Mouse (Mus musculus): ENCODE measurements around the gene Zfp740.
A peak's percentile ranks its signal among the peaks of the same experiment; 100 is the strongest.
"Not testable (repeated sequence)": the region's sequence is repeated elsewhere in the genome, so short reads cannot be mapped to it uniquely, and the experiment has no call there.

Gene Zfp740

DNA sequence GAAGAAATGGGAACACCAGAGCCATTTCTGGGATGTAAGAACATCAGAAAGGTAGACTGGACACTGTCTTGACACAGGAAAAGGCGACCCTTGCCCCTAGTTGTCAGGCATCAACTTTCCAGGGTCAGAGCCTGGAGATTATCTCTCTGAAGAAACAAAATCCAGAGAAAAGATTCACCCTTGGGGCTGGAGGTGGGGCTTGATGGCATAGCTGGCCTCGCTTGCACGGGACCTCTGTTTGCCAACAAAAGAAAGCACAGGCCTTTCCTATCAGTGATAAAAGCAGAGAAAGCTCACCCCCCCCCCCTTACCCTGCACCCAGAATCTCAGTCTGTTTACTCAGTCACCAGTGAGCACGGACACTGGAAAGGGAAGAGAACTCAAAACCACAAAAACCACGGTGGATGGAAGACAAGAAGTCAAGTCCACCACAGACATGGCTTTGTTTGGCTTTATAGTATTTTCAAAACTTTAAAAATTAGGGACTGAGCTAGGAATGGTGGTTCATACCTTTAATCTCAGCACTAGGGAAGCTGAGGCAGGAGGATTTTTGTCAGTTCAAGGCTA is 10.1 kb upstream of the Zfp740 start:
- DNase-seq, result no peak

DNA sequence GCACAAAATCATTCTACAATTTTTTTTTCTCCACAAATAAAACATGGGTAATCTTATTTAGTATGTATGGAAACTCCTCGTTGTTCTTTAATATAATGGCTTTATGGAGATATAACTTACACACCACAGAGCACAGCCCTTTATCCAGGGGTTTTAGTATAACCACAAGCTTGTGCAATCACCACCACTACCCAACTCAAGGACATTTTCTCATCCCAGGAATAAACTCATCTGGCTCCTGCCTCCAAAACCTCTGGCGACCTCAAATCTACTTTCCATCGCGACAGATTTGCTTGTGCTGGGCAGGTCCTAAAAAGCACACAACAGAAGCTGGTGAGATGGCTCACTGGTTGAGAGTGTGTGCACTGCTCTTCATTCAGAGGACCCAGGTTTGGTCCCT is 9.4 kb upstream of the Zfp740 start:
- no peak for DNase-seq

DNA sequence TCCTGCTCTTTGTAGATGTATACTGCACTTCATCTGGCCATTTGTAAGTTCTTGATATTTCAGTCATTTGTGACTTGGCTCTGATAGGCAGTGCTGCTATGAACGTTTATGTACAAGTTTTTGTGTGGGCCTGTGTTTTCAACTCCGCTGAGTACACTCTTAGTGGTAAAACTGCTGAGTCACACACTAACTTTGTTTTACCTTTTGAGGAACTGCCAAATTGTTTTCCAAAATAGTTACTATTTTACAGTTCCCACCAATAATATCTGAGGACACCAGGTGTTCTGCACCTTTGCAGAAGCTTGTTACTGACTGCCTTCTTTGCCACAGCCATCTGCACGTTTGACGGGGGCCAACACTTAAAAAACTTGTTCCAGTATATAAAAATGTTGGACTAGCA is 8.6 kb upstream of the Zfp740 start:
- no peak for DNase-seq

DNA sequence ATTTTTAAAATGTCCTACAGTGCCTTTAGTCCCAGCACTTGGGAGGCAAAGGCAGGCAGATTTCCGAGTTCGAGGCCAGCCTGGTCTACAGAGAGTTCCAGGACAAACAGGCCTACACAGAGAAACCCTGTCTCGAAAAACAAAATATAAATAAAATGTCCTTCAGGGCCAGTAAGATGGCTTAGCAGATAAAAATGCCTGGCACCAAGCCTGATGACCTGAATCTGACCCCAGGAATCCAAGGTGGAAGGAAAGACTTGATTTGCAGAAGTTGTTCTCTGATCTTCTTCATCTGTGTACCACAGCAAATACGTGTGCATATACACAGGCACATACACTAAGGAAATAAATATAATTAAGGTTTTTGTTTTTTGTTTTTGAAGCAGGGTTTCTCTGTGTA is 7.7 kb upstream of the Zfp740 start:
- no peak for DNase-seq

DNA sequence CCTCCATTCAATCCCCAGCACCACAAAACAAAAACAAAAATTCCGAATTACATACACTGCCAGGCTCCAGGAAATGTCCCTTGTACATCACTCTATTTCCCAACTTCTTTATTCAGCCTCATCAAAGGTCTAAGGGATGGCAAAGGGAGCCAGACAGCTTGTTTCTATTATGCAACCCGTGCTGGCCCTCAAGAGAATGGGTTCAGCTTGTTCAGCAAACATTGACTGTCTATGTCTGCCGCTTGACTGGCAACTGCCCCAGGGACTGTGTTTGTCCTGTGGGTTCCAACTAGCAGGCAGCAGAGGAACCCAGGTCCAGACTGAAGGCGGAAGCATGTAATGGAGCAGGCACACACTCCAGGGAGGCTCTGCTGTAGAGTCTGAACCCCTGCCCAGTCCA is 4.2 kb upstream of the Zfp740 start:
- DNase-seq, result peak; percentile 65 to 78

- DNase-seq, result peak; percentile 67 to 68
Observed at GRCm38 (mm10) chr15:102203835-102204381, 859 bp downstream of the Zfp740 start.

GRCm38 (mm10) chr15:102204674-102205505 is 1.8 kb downstream of the Zfp740 start, which contains the start of gene Csad:
Csad (minus strand) TSS chr15:102204724.
- DNase-seq, result no peak

DNA sequence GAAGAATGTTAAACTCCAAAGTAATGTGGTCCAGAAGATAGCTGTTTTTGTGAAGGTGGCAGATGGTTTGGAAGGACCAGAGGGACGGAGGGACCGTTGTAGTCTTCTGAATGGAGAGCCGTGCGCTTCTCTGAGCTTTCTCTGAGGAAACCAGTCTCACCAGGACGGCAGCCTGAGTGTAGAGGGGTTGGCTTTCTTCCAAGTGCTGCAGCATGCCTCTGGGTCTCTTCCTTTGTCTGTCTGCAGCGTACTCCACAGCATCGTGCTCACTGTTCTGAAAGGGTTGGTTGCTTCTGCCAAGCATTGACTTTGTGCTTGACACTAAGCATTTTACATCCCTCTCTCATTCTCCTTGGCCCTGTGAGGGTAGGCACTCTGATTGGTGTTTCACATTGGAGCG is 2.7 kb downstream of the Zfp740 start:
- DNase-seq, result no peak

- no peak for DNase-seq
Observed at GRCm38 (mm10) chr15:102207351-102207750, 4.3 kb downstream of the Zfp740 start.

DNA sequence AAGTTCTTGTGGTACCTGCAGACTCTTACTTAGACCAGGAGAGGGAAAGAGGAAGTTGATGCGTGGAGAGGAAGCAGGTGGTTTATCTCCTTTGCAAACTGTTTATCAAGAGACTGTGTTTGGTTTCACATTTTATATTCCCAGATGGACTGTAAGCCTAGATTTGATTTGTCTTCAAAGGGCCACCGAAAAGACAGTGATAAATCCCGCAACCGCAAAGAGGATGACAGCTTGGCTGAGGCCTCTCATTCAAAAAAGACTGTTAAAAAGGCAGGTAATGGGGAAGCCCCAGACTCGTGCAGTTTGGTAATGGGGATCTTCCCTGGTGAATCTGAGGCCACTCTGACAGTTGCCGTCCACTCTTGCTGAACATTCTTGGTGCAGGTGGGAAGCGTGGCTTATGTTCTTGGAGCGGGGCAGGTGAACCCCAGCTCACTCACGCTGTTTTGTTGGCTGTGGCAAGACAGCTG is 5.1 kb downstream of the Zfp740 start:
- DNase-seq, result no peak

GRCm38 (mm10) chr15:102209114-102209513 is 6.1 kb downstream of the Zfp740 start:
- no peak for DNase-seq

- DNase-seq, result no peak
Observed at GRCm38 (mm10) chr15:102210816-102211215, 7.8 kb downstream of the Zfp740 start.

- no peak for DNase-seq
Observed at GRCm38 (mm10) chr15:102211895-102212294, 8.8 kb downstream of the Zfp740 start.

DNA sequence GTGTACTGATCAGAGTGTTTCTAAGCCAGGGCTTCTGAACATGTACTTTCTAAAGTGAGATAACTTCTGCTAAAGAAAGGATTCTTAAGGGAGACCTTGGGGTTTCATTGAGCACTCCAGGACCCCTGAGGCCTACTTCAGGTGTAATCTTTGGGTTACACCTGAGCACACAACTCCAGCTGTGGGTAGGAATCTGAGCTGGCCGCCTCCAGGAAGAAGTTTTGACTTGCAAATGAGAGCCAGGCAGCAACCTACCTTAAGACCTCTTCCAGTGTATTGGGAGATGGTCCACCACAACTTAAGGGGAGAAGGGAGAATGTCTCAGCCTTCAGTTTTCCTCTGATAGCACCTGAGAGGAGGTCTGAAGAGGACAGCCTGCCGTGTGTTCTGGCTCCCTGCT is 11.1 kb downstream of the Zfp740 start:
- DNase-seq, result no peak

DNA sequence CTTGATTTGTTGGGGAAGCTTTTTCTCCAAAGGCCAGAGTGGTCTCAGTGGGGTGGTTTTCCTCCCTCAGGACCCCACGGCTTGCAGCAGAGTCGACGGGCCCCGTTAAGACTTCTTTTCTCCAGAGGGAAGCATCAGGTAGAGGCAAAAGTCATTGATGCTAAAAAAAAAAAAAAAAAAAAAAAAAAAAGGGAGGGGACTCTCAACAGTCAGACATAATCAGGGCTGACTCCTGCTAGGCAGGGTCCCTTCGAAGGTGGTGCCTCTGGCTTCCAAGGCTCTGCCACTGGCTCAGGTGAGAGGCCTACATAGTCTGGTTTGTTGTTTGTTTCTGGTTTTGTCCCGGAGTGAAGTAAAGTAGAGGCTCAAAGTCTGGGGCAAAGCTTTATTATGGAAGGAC is 12.6 kb downstream of the Zfp740 start:
- DNase-seq, result no peak

DNA sequence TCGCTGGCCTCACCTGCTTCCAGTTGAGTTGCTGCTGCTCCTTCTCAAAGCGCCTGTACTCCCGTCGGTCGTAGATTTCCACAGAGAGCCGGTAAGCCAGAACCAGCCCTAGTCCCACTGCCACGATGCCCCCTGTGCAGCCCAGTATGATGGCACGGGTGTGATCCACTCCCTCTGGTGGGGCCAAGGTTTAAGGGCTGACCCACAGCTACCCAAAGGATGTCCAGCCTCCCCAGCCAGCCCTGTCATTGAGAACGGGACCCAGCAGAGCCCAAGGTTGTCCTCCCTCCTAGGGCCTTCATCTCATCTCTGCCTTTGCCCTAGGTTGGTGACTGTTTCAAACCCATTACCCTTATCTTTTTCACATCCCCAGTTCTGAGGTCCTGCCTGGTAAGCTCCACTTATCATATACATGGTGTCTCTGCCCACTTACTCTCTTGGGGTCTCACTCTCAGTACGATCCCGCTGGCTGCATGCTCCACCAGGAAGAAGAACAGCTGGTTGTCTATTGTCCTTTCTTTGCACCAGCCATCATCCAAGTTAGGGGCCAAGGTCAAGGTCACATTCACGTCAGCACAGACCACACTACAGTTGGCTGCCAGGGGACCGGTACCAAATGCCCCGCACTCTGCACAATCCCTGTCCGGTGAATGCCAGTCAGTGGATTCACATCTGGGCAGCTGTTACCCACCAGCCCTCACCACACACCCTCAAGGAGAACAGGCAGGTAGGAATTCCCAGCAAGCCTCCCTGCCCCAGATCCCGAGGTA is 13.6 kb downstream of the Zfp740 start:
- DNase-seq, result no peak

GRCm38 (mm10) chr15:102217325-102217724 is 14.3 kb downstream of the Zfp740 start:
- no peak for DNase-seq

DNA sequence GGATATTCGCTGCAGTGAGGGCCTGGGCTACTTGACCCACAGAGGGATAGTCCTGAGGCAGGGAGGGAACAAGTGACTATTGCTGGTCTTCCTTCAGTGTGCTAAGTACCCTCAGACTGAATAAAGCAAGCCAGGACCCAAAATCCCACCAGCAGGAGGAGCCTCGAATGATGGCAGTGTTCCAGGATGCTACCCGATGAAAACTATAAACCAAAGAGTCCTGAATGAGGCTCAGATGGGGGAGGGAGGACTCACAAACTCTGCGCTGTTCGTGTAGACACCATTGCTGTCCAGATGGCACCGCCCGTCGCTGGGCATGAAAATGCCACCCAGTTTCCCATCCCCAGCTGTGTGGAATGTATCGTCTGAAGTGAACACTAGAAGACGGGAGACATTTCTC is 19.3 kb downstream of the Zfp740 start:
- DNase-seq, result no peak

DNA sequence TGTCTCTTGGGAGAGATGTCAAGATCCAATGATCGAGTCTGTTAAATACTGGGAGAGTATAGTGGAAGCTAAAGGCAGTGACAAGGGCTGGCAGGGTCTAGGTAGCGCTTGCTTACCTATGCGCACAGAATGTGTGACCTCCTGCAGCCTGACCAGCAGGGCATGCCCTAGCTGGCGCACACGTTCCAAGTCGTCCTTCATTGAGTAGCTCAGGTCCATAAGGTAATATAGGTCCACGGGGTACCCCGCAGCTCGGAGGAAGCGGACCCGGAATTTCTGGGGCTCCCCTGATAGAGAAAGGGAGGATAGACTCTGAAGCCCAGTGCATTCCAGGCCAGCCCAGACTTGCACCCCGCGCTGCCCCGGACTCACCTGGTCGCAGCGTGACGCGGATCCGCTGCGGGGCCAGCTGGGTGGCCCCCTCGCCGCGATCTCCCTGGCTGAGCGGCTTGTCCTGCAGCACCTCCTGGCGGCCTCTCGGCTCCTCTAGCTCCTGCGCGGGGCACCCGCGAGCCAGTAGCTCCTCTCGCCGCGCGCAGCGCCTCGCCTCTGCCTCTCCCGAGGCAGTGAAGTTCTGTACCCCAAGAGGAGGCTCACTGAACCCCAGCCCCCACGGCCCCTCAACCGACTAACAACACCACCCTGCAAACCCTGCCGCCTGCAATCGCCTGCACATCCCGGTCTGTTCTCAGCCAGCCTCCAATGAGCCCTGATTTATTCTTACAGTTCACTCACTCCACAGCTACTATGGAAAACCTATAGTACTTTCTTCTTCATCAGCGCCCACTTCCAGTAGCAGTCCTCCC is 21.3 kb downstream of the Zfp740 start:
- peak; percentile 80 to 86 for DNase-seq

DNA sequence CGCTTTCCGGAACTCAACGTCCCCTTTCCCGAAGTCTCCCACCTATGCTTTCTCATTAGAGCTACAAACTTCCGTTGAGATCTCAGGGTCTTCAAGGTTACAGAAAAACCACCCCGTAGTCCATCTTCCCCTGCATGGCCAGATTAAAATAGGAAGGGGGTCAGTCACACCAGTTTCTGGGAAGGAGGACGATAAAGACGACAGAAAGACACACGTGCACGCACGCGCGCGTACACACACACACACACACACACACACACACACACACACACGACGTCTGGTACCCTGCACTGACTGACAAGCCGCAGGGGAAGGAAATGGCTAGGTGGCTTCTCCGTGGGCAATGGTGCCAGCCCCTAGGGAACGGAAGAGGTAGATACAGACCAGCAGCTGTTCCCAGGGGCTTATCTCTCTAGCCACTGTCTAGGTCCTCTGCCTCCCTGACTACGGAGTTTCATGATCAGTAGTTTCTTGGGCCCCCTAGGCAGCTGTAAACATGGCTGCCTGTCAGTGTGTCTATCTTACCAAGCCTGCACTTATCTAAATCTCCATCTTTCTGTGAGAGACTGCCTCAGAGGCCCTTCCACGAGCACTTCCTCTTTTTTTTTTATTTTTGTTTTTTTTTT is 22.1 kb downstream of the Zfp740 start:
- DNase-seq, result peak in 1 of 2 experiments; percentile 41

DNA sequence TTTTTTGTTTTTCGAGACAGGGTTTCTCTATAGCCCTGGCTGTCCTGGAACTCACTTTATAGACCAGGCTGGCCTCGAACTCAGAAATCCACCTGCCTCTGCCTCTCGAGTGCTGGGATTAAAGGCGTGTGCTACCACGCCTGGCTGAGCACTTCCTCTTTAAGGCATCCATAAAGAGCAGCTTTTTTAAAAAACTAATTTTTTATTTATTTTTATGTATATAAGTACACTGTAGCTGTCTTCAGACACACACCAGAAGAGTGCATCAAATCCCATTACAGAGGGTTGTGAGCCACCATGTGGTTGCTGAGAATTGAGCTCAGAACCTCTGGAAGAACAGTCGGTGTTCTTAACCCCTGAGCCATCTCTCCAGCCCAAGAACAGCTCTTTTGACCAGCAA is 22.6 kb downstream of the Zfp740 start:
- DNase-seq, result not testable (repeated sequence)
